Mouse (Mus musculus) testis, adult 2 months (tissue): ENCODE measurements at regions not wholly inside any gene's neighbourhood (a gene's known extent, or its start where the extent isn't known, plus 50 kb on each side); places are given as distances from the start of the nearest gene placed in this dataset.
"Not testable (repeated sequence)": the region's sequence is repeated elsewhere in the genome, so short reads cannot be mapped to it uniquely, and the experiment has no call there.

Source experiments
- CTCF ChIP-seq: fragments of 200-500 bp; IDR thresholded peaks from 2 replicates; pipeline ENCODE4 v1.5.1; 2012; ENCODE audit warnings: low read depth, mild to moderate bottlenecking, inconsistent platforms, low read length, moderate library complexity; ENCODE audit not compliant: control insufficient read depth, insufficient read depth, insufficient replicate concordance
- POLR2A ChIP-seq: fragments of 200-500 bp; IDR thresholded peaks from 2 replicates; pipeline ENCODE4 v1.6.1; 2012; ENCODE audit warnings: low read depth, mild to moderate bottlenecking, inconsistent platforms, low read length, moderate library complexity; ENCODE audit not compliant: control insufficient read depth

DNA sequence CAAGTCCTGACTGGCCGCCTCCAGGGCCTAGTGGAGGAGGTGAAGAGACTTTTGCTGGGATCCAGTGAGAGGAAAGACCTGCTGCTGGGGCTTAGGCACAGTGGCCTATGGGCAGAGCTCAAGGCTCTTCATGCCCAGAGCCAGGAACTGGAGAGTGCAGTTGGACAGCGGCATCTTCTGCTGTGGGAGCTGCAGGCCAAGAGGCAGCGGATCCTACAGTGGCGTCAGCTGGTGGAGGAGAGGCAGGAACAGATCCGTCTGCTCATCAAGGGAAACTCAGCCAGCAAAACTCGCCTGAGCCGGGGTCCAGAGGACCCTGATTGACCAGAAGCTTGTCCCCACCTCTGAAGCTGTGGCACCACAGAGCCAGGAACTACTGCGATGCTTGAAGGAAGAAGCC is 69.4 kb upstream of the Cnih3 start:
- not testable (repeated sequence) for TF ChIP-seq CTCF, POLR2A
